8 mouse cellular contexts compared by ENCODE assay signal in genomic region chr3:122293954-122294850, GRCm38 (mm10). TPM values are rescaled to one million over a fixed set of nuclear protein-coding genes. Genes with fewer than 3 reads are reported as not detected.
DNase-seq lines count a peak whose midpoint lies in the region; ATAC-seq and TF ChIP-seq lines count a peak whose summit lies in the region.

Bcar3 (plus strand) TSS chr3:122294136.

- peak; percentile 86 for DNase-seq in WW6 (ENCODE audit: low read depth, low spot score)
- peak; percentile 91 to 93 for DNase-seq in cerebellum, postnatal 25 days
- peak; percentile 94 for DNase-seq in gastrocnemius, adult 2 months
- DNase-seq in left cerebral cortex, adult 11 months (ENCODE audit: low spot score), result peak; percentile 92
- DNase-seq in lung, postnatal 36 days, result peak; percentile 98
- peak; percentile 98 for DNase-seq in retina, postnatal 1 day
- peak; percentile 89 for DNase-seq in thymus, postnatal 4 days

- no peaks in the 10 kb centered on the region for H3K9me3 ChIP-seq in hindbrain, embryonic 16.5 days (ENCODE audit: control insufficient read depth, low read length)

- peaks cover 36% of the 10 kb centered on the region for H3K4me1 ChIP-seq in hindbrain, embryonic 16.5 days (ENCODE audit: control insufficient read depth, insufficient read depth, low read depth, low read length)

- ATAC-seq in hindbrain, embryonic 16.5 days, result peak; percentile 89

- H3K27ac ChIP-seq in gastrocnemius, adult 2 months, result peak within 1 kb of the TSS; percentile 97
- H3K27ac ChIP-seq in hindbrain, embryonic 16.5 days (ENCODE audit: low read depth, low read length), result peak within 1 kb of the TSS; percentile 99

- no peaks in the 10 kb centered on the region for H3K36me3 ChIP-seq in hindbrain, embryonic 16.5 days (ENCODE audit: control insufficient read depth, insufficient read depth, low read length)

- 2% methylated on average over 37 of the region's 37 CpGs for WGBS in hindbrain, embryonic 16.5 days

- no peaks in the 10 kb centered on the region for H3K27me3 ChIP-seq in hindbrain, embryonic 16.5 days (replicated peaks; ENCODE audit: control insufficient read depth, insufficient read depth, low read length)

- H3K9ac ChIP-seq in hindbrain, embryonic 16.5 days (ENCODE audit: low read depth, low read length), result peak within 1 kb of the TSS; percentile 98

- peak within 1 kb of the TSS; percentile 87 for H3K4me3 ChIP-seq in gastrocnemius, adult 2 months
- peak within 1 kb of the TSS; percentile 88 for H3K4me3 ChIP-seq in hindbrain, embryonic 16.5 days (ENCODE audit: low read length)

- intact Hi-C loops in gastrocnemius, adult 2 months (cut with DNase I), result loop anchor here (2.0 to 5.0 kb wide), 2 partner anchors 17 to 47 kb away; partner anchors contain the start of gene Gclm

- peak within 1 kb of the TSS; percentile 92 for H3K4me2 ChIP-seq in hindbrain, embryonic 16.5 days (ENCODE audit: low read length)

- TF ChIP-seq CTCF in gastrocnemius, adult 2 months (IDR thresholded peaks at IDR 0.05), result no peak

RNA-seq across cellular contexts. Expression of gene Bcar3, which starts in this region (rescaled TPM):
- total RNA-seq in gastrocnemius, adult 2 months (2021), result 1 to 10 TPM; 4.9 to 5.2 TPM
- 6.8 and 7.1 TPM in 2 replicates for polyA plus RNA-seq in hindbrain, embryonic 16.5 days (2015; fragmentation: Nextera tagmentation; extraction: Ambion mirVana)

Comparison
In these comparisons a context has a peak if more than half of its experiments do, and no peak if none do; other contexts are left out.
1. Peak in every context shown above with its lines: DNase-seq, ATAC-seq, H3K4me3 ChIP-seq and H3K27ac ChIP-seq.